Mouse (Mus musculus): ENCODE results near the gene Man1a.

DNA sequence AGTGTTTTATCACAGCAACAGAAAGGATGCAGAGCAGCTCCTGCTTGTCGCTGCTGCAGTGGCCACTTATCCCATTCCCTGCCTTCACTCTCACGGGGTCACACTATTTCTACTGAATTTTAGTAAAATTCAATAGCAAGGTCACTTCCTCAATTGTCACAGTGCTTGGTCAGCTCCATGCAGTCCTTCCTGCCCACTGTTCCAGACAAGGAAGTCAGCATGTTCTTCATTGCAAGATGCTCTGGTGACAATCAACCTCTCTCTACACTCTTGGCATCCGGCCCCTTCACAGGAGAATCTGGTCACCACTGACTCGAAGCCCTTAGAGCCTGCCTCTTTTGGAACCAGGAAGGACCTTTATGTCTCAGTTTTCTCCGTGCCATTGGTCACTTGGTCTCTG lies 148.5 kb downstream of the Man1a start:
- TF ChIP-seq CTCF (IDR thresholded peaks at IDR 0.05 in 2 of 3, conservative IDR thresholded peaks at IDR 0.05 in 1 of 3; ENCODE audit: control insufficient read depth in 1 of 3, insufficient read depth in 1 of 3, low read depth in 2 of 3, low read length in 3 of 3, poor library complexity in 1 of 3, severe bottlenecking in 1 of 3) (no peak), HCFC1 (IDR thresholded peaks at IDR 0.05; ENCODE audit: low read depth, low read length) (no peak), ZC3H11A (IDR thresholded peaks at IDR 0.05; ENCODE audit: low read depth, low read length) (no peak), TAL1 (IDR thresholded peaks at IDR 0.05; ENCODE audit: low read length) (no peak), POLR2A (IDR thresholded peaks at IDR 0.05; ENCODE audit: control insufficient read depth in 1 of 2, insufficient read depth in 1 of 2, low read depth in 1 of 2, low read length in 2 of 2, poor library complexity in 1 of 2) (no peak), EP300 (IDR thresholded peaks at IDR 0.05; ENCODE audit: low read depth in 1 of 2, low read length in 2 of 2) (no peak), MYB (IDR thresholded peaks at IDR 0.05; ENCODE audit: low read depth, low read length) (no peak), NRF1 (IDR thresholded peaks at IDR 0.05; ENCODE audit: insufficient read depth, low read depth, low read length, poor library complexity, severe bottlenecking) (no peak), BHLHE40 (IDR thresholded peaks at IDR 0.05; ENCODE audit: borderline replicate concordance, low read depth, low read length) (no peak), RAD21 (IDR thresholded peaks at IDR 0.05; ENCODE audit: low read depth, low read length) (no peak), POLR2AphosphoS2 (IDR thresholded peaks at IDR 0.05; ENCODE audit: low read length) (no peak), ZNF384 (IDR thresholded peaks at IDR 0.05; ENCODE audit: low read depth, low read length) (no peak), ELF1 (IDR thresholded peaks at IDR 0.05; ENCODE audit: low read depth, low read length) (no peak)

Data from MEL (cell line).